Mouse (Mus musculus): ENCODE data around the gene Usp4.

Usp4 gene

DNA sequence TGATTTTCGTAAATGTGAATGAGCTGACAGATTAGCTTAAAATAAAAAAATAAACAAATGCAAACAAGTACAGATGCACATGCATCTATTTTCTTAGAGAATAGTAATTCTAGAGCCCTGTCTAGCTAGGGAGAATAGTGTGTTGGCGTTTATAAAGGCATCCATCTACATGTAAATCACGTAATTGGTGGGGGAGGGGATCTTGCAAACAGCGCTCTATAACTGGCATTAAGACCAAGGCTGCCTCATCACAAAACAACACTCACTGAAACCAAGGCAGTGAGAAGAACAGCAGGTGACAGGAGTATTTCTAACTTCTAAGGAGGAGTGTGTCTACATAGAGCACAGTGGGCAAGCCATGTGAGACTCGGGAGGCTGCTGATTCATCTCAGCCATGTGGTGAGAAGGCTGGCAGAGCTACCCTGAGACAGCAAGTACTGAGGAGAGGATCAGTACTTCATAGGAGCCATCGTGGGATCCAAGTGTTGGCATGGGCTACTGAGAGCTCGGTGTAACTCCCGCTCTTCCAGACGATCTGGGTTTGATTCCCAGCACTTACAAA is 63.8 kb downstream of the Usp4 start:
- DNase-seq (ENCODE audit: low spot score in 2 of 2), result peak; percentile 50 to 78

DNA sequence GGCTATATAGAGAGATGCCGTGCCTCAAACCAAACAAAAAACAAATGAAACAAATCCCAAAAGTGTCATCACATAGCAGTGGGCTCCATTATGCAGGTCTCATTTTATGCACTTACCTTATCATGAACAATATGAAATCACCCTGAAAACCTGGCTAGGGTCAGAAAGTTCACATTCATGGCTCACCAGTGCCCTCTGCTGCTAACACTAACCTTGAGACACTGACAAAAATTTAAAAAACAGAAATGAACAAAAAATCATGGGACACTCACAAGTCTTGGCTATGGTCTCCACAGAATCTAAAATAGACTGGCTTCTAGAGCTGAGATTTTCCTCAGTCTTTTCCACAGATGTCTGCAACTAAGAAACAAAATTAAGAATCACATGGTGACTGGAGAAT is 64.6 kb downstream of the Usp4 start:
- peak in 1 of 2 experiments; percentile 34 for DNase-seq (ENCODE audit: low spot score in 2 of 2)

DNA sequence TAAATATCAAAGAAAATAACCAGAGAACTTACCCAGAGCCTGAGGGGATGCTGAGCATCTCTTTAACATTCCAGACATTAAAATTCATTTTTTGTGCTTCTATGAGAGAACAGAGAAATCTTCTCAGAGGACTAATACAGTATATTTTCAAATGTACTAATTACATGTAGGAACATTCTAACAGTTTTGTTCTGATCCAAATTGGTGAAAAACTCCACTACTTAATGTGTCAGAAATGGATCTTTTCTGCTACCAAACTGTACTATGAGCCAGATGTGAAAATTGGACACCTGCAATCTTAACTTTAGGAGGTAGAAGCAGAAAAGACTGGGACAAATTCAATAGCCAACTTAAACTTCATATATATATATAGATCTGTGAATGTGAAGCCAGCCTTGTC is 80.7 kb downstream of the Usp4 start, which contains the start of gene Ccdc36:
Gene Ccdc36 (minus strand): TSS at position 101 of the 400 bp plus-strand sequence.
- no peak for DNase-seq (ENCODE audit: low spot score in 2 of 2)

DNA sequence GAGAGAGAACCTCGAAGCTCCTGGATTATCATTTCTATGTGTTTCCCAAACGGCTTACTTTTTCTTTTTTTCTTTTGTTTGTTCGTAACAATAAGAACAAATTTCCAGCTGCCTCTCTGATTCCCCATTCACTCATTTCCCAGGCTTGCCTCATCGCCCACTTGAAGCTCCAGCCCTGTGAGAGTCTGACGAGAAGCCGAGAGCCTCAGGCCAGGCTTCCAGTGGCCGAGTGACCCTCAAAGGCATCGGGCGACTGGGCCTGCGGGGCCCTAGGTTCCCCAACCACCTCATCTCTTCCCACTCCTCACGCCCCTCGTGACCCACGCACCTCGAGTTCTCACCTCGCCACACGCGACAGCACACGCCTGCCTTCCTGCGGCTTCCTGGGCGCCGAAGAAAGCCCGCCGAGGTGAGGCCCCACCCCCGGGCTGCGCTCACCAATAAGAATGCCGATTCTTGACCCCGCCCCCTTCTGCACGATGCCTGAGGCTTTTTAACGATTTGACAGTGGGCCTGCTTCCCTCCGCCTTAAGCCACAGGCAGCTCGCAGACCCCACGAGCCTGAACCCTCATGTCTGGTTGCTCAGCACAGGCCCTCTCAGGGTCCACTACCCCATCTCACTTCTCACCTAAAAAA is 83.9 kb downstream of the Usp4 start:
- DNase-seq (ENCODE audit: low spot score in 2 of 2), result no peak

DNA sequence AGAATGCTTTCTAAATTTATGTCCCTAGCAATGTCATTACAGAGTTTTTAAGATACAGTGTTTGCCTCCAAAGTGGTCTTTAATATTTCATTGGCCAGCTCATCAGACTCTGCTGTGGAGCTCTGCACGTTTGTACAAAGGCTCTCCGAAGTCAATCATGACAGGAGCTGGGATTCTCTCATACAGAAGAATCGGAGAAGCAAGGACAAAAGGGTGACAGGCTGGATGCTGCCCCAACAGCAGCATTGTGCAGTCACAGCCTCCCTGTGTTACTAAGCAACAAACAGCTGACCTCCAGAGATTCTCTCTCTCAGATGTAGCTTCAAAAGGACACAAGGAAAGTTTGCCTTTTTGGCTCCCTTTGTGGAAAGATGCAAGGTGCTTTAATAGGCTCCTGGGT is 88.5 kb downstream of the Usp4 start, which contains the start of gene BC048562:
Gene BC048562 (plus strand): TSS at position 301 of the 400 bp plus-strand sequence.
- no peak for DNase-seq (ENCODE audit: low spot score in 2 of 2)

DNA sequence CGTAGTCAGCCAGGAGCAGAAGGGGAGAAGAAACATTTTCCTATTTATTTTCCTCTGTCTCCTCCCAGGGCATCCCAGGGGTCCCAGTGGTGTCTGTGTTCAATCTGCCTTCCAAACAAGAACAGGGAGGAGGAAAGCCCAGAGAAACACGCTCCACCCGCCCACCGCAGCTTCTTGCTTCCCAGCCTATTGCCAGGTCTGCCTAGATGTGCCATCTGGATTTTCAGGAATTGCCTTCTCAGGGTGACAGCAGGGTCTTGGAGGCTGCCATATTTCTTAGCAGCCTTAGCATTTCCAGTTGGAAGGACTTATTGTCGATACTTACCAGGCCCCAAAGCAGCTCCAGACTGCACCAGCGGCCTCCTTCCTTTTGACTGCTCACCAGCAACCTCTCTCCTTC is 91.5 kb downstream of the Usp4 start:
- DNase-seq (ENCODE audit: low spot score in 2 of 2), result no peak

DNA sequence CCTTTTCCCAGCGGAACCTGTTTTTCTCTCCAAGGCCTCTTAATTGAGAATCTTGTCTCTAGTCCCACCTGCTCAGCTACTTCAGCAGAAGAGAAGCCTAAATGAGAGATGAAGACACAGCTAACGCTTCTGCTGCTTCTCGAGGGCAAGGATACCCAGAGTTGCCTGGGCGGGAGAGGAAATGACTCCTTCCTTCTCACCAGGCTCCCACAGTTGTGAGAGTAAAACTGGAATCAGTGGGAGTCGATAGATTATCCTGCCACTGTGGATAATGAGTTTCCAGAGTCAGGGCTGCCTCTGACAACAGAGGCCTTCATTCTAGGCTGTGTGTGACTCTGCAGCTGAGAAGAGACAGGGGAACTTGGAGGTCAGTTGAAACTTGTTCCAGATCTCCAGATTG is 92.8 kb downstream of the Usp4 start:
- no peak for DNase-seq (ENCODE audit: low spot score in 2 of 2)

DNA sequence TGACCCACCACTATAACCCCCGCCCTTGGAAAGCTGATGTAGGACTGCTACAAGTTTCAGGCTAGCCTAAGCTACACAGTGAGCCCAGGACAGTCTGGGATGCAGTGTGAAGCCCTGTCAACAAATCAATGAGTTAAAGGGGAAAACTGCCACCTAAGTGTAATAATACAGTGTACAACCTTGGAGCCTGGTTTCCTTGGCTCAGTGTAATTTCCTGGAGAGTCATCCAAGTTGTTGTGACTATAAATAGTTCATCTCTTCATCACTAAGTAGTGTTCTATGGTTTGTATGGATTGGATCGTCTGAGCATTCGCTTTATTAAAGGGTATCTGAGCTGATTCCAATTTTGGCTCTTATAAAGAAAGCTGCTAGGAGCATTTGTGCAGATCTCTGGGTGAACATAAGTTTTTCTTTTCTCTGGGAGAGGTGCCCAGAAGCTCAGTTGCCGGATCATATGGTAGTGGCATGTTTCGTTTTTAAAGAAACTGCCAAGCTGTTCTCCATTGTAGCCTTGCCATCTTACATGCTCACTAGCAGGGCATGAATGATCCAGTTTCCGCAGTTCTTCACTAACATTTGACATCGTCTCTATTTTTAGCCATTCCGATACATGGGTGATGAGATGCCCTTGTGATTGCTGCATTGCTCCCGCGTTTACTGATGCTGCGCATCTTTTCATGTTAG is 93.7 kb downstream of the Usp4 start:
- DNase-seq (ENCODE audit: low spot score in 2 of 2), result peak in 1 of 2 experiments; percentile 79

Measured in left cerebral cortex, adult 9 months (tissue).